Mouse (Mus musculus): Measurements from ENCODE around the gene Irf2bp1.
A peak's percentile ranks its signal among the peaks of the same experiment; 100 is the strongest.

Gene Irf2bp1

GRCm38 (mm10) chr7:19002848-19003498 is 871 bp upstream of the Irf2bp1 start:
- H3K36me3 ChIP-seq (ENCODE audit: insufficient read depth, low read length), result peaks cover 27% of the 10 kb centered on the region
- peak overlapping the region; percentile 90 for H3K4me3 ChIP-seq (replicated peaks; ENCODE audit: low read length)
- peaks cover 77% of the 10 kb centered on the region for H3K4me1 ChIP-seq (replicated peaks; ENCODE audit: low read depth, low read length)
- H3K27me3 ChIP-seq (ENCODE audit: insufficient read depth, low read length), result no peaks in the 10 kb centered on the region
- no peak for TF ChIP-seq NANOG (IDR thresholded peaks at IDR 0.05; ENCODE audit: borderline replicate concordance, low read length)
- no peak for TF ChIP-seq POU5F1 (IDR thresholded peaks at IDR 0.05; ENCODE audit: borderline replicate concordance, low read length)
- TF ChIP-seq CTCF (conservative IDR thresholded peaks at IDR 0.05; ENCODE audit: low read length), result no peak
- H3K9me3 ChIP-seq (ENCODE audit: low read length), result no peaks in the 10 kb centered on the region

GRCm38 (mm10) chr7:19004631-19005079 is 811 bp downstream of the Irf2bp1 start:
- H3K27me3 ChIP-seq (ENCODE audit: insufficient read depth, low read length), result no peaks in the 10 kb centered on the region
- peak overlapping the region; percentile 90 for H3K4me3 ChIP-seq (replicated peaks; ENCODE audit: low read length)
- no peaks in the 10 kb centered on the region for H3K9me3 ChIP-seq (ENCODE audit: low read length)
- TF ChIP-seq POU5F1 (IDR thresholded peaks at IDR 0.05; ENCODE audit: borderline replicate concordance, low read length) (no peak), CTCF (conservative IDR thresholded peaks at IDR 0.05; ENCODE audit: low read length) (no peak), NANOG (IDR thresholded peaks at IDR 0.05; ENCODE audit: borderline replicate concordance, low read length) (no peak)
- peaks cover 27% of the 10 kb centered on the region for H3K36me3 ChIP-seq (ENCODE audit: insufficient read depth, low read length)
- H3K4me1 ChIP-seq (replicated peaks; ENCODE audit: low read depth, low read length), result peaks cover 66% of the 10 kb centered on the region

- Histone ChIP-seq H3K4me1 (replicated peaks; ENCODE audit: low read depth, low read length) (peaks cover 59% of the 10 kb centered on the region), H3K9me3 (ENCODE audit: low read length) (no peaks in the 10 kb centered on the region), H3K36me3 (ENCODE audit: insufficient read depth, low read length) (peaks cover 27% of the 10 kb centered on the region), H3K27me3 (ENCODE audit: insufficient read depth, low read length) (0 out of 2 replicates have a peak, but pooled peaks cover 2% of the 10 kb centered on the region), H3K4me3 (replicated peaks; ENCODE audit: low read length) (peak overlapping the region; percentile 90)
- no peak for TF ChIP-seq POU5F1 (IDR thresholded peaks at IDR 0.05; ENCODE audit: borderline replicate concordance, low read length)
- TF ChIP-seq NANOG (IDR thresholded peaks at IDR 0.05; ENCODE audit: borderline replicate concordance, low read length), result no peak
- no peak for TF ChIP-seq CTCF (conservative IDR thresholded peaks at IDR 0.05; ENCODE audit: low read length)
These were observed 1.7 kb downstream of the Irf2bp1 start for GRCm38 (mm10) chr7:19005417-19006121.

- TF ChIP-seq POU5F1 (IDR thresholded peaks at IDR 0.05; ENCODE audit: borderline replicate concordance, low read length) (no peak), CTCF (conservative IDR thresholded peaks at IDR 0.05; ENCODE audit: low read length) (peak; percentile 95), NANOG (IDR thresholded peaks at IDR 0.05; ENCODE audit: borderline replicate concordance, low read length) (no peak)
- Histone ChIP-seq H3K36me3 (ENCODE audit: insufficient read depth, low read length) (peaks cover 27% of the 10 kb centered on the region), H3K4me3 (replicated peaks; ENCODE audit: low read length) (peak overlapping the region; percentile 90), H3K9me3 (ENCODE audit: low read length) (no peaks in the 10 kb centered on the region), H3K27me3 (ENCODE audit: insufficient read depth, low read length) (0 out of 2 replicates have a peak, but pooled peaks cover 4% of the 10 kb centered on the region), H3K4me1 (replicated peaks; ENCODE audit: low read depth, low read length) (peaks cover 51% of the 10 kb centered on the region)
These were observed 2.6 kb downstream of the Irf2bp1 start for GRCm38 (mm10) chr7:19006476-19006875.

- no peaks in the 10 kb centered on the region for H3K9me3 ChIP-seq (ENCODE audit: low read length)
- H3K36me3 ChIP-seq (ENCODE audit: insufficient read depth, low read length), result peaks cover 27% of the 10 kb centered on the region
- peaks cover 49% of the 10 kb centered on the region for H3K4me1 ChIP-seq (replicated peaks; ENCODE audit: low read depth, low read length)
- TF ChIP-seq POU5F1 (IDR thresholded peaks at IDR 0.05; ENCODE audit: borderline replicate concordance, low read length) (no peak), NANOG (IDR thresholded peaks at IDR 0.05; ENCODE audit: borderline replicate concordance, low read length) (no peak), CTCF (conservative IDR thresholded peaks at IDR 0.05; ENCODE audit: low read length) (no peak)
- H3K27me3 ChIP-seq (ENCODE audit: insufficient read depth, low read length), result peaks cover 9% of the 10 kb centered on the region
- peak overlapping the region; percentile 23 for H3K4me3 ChIP-seq (replicated peaks; ENCODE audit: low read length)
These were observed 3.5 kb downstream of the Irf2bp1 start for GRCm38 (mm10) chr7:19007026-19007977.

- Histone ChIP-seq H3K27me3 (ENCODE audit: insufficient read depth, low read length) (peaks cover 32% of the 10 kb centered on the region), H3K36me3 (ENCODE audit: insufficient read depth, low read length) (peaks cover 18% of the 10 kb centered on the region), H3K9me3 (ENCODE audit: low read length) (no peaks in the 10 kb centered on the region), H3K4me1 (replicated peaks; ENCODE audit: low read depth, low read length) (peaks cover 52% of the 10 kb centered on the region), H3K4me3 (replicated peaks; ENCODE audit: low read length) (no peak overlapping the region)
- no peak for TF ChIP-seq CTCF (conservative IDR thresholded peaks at IDR 0.05; ENCODE audit: low read length)
- no peak for TF ChIP-seq NANOG (IDR thresholded peaks at IDR 0.05; ENCODE audit: borderline replicate concordance, low read length)
- TF ChIP-seq POU5F1 (IDR thresholded peaks at IDR 0.05; ENCODE audit: borderline replicate concordance, low read length), result no peak
These were observed 6.7 kb downstream of the Irf2bp1 start for GRCm38 (mm10) chr7:19010581-19010980.

GRCm38 (mm10) chr7:19012025-19012621 is 8.3 kb downstream of the Irf2bp1 start:
- Histone ChIP-seq H3K4me3 (replicated peaks; ENCODE audit: low read length) (peak overlapping the region; percentile 69), H3K27me3 (ENCODE audit: insufficient read depth, low read length) (peaks cover 32% of the 10 kb centered on the region), H3K9me3 (ENCODE audit: low read length) (no peaks in the 10 kb centered on the region), H3K36me3 (ENCODE audit: insufficient read depth, low read length) (peaks cover 5% of the 10 kb centered on the region), H3K4me1 (replicated peaks; ENCODE audit: low read depth, low read length) (peaks cover 38% of the 10 kb centered on the region)
- TF ChIP-seq POU5F1 (IDR thresholded peaks at IDR 0.05; ENCODE audit: borderline replicate concordance, low read length) (no peak), CTCF (conservative IDR thresholded peaks at IDR 0.05; ENCODE audit: low read length) (no peak), NANOG (IDR thresholded peaks at IDR 0.05; ENCODE audit: borderline replicate concordance, low read length) (no peak)

Data from E14TG2a.4 (cell line).